Mouse (Mus musculus) spleen, postnatal 14 days (tissue): ENCODE data around the gene Slc9a3r2.
"Not testable (repeated sequence)": the region's sequence is repeated elsewhere in the genome, so short reads cannot be mapped to it uniquely, and the experiment has no call there.

Experiments
- DNase-seq, 2 experiments: peaks; one replicate each; pipeline ENCODE4 v3.0.0; 2021 to 2022; ENCODE audit warnings: low spot score in 2 of 2

Gene Slc9a3r2

DNA sequence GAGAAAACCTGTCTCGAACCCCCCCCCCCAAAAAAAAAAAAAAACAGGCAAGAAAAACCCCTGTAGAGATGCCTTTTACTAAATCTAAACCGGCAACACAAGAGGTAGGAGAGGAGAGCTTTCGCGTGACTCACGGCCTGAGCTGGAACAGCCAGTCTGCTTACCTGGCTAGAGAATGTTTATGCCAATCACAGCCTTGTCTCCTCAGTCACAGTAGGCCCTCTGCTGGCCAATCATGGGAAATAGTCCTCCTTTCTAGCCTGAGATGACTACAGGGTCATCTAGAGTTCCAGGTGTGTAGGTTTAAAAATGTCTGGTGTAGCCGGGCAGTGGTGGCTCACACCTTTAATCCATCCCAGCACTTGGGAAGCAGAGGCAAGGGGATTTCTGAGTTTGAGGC is 17.3 kb upstream of the Slc9a3r2 start:
- DNase-seq = peak in 1 of 2 experiments; percentile 46

DNA sequence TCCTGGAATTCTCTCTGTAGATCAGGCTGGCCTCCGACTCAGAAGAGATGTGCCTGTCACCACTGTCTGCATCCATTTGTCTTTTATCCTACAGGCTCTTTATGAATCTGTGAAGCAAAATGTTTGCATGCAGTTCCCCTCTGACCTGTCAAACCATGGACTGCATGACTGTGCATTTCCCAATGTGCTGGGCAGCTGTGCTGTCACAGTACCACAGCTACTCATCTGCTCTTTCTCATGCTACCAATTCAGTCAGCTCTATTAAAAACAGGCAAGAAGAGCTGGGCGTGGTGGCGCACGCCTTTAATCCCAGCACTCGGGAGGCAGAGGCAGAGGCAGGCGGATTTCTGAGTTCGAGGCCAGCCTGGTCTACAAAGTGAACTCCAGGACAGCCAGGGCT is 16.9 kb upstream of the Slc9a3r2 start:
- DNase-seq = not testable (repeated sequence)

DNA sequence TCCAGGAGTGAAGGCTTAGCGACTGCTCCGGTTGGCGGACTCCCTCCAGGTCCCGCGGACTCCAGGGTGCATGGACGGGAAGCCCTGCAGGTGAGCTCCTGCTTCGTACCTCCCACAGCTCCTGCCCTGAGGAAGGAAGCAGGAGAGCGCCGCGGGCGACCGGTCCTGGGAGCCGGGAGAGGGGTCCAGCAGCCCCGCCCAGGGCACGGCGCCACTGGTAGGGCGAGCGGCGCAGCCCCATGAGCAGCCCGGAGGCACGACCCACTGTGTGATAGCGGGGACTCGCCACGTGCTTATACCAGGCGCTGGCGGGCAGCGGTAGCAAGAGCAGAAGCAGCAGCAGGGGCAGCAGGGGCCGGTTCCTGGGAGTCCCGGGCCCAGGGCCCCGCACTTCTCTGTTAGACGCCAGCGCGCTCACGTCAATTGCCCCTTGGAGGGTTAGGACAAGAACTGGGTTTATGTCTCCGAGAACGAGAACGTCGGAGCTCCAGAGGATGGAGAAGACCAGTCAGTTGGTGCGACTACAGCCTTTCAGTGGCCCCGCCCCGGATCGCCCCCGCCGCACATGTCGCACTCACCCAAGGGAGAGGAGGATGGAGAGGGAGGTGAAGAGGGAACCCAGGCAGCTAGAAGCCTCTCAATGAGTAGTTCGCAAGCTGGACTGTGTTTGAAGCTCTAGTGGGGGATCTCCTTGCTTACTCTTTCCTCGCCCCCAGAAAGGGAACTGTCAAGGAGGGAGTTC is 8.1 kb upstream of the Slc9a3r2 start, which contains the start of gene Npw:
Gene Npw, minus strand, starts transcription at position 441 of the 742 bp plus-strand sequence.
- no peak for DNase-seq

DNA sequence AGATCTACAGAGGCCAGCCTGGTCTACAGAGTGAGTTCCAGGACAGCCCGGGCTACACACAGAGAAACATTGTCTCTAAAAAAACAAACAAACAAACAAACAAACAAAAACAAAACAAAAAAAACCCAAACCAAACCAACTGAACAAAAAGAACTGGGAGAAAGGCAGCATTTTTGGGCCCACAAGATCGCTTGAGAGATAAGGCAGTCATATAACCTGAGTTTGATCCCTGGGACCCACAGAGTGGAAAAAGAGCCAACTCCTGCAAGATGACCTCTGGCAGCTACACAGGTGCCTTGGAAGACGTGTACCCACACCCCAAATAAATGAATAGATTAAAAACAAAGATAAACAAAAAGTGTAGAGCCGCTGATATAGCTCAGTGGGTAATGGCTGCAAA is 4.8 kb upstream of the Slc9a3r2 start:
- no peak for DNase-seq

DNA sequence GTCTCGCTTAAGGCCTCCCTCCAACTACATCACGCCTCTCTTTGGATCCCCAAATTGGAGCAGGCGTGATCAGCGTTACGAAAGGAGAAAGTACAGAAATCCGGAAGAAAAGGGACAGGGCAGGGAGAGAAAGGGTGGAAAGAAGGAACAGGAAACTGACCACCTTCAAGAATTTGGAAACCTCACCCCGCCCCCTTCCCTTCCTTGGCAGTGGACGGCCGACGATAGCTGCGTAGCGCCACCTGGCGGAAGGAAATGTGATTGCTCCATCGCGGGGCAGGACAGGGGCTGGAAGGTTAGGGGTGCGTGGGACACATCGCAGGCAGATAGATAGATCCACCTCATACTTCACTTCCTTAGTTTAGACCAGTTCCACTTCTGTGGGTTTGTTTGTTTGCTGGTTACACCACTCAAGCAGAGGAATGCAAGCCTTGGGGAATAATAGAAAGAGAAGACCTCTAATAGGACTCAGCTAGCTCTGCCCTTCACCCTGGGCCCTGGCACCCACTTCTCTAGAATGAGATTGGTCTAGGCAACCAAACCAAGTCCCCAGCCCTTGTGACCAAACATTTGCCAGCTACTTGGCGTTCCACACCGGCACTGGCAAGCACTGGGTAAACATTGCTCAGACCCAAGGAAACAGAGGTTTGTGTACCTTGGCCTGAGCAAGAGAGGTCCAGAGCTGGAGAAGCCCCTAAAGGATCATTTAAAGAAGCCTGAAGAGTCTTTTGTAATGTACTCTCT is 4.0 kb upstream of the Slc9a3r2 start:
- peak; percentile 45 to 68 for DNase-seq

DNA sequence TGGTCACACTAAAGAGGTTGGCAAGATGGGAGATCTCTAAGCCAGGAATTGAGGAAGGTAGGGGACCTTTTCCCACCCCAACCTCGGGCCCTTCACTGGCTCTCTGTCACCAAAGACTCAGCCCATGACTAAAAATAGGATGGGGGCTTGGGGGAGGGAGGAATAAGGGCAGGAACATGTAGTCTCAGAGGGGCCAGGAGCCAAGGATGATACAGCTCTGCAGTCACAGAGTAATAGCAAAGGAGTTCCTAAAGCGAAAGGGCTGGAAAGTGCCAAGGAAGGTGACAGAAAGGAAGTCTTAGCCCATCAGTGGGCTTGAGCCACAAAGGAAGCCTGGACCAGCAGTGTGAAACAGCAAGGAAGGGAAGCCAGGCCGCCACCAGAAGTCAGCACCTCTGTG is 1.7 kb upstream of the Slc9a3r2 start:
- no peak for DNase-seq

DNA sequence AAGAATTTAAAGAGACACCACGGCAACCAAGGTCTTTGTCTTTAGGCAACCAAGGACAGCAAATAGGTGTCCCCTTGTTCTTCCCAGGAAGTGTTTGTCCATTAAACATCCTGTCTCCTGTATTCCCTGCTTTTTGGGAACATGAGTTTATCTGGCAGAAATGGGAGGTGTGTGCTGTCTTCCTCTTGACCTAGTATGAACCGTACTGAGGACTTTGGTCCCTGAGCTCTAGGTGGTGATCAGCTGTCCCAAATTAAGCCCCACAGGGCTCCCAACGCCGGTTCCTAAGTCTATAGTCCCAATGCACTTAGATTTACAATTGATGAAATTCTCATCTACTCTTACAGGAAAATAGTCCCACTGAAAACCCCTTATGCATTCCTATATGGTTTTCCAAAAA is 639 bp upstream of the Slc9a3r2 start:
- no peak for DNase-seq

DNA sequence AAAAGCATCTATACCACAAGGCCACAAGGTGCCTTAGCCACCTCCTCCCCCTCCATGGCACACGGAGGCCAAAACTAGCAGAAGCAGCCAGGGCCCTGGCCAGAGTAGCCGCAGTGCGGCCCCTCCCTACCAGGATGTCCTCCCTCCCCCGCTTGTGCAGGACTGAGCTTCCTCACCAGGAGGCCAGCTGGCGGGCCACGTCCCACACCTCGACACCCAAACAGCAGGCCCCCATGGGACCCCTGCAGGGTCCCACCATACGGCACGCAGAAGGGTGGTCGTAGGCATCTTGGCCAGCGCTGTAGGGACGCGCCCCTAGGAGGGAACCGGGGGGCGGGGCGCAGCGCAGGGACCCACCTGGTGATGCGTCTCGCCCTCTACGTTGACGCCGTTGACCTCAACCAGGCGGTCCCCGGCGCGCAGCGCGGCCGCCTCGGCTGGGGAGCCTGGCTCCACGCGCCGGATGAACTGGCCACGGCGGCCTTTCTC is 502 bp downstream of the Slc9a3r2 start:
- no peak for DNase-seq

DNA sequence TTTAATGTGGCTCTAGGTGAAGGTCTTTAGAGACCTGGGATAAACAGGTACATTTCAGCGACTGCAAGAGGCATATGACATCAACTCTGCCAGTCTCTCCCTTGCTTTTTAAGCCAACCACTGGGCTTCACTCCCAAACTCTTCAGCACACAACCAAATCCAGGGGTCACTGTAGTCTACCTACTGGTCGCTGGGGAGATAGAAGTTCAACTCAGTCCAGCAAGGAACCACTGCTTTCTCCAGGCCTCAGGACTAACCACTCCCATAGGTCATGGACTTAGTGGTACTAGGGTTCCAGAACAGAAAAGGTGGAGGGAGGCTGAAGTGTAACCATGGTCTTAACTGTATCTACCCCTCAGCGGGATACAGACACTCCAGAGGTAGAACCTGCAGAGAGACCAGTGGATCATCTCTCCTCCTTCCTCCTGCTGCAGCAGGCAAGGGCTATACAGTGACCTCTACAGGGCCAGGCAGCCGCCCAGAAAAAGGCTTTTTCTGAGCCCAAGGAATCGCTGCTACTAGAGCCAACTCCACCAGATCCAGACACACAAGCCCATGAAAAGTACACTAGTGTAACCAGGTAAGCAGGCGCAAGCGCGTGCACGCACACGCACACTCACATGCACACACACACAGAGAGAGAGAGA is 1.3 kb downstream of the Slc9a3r2 start:
- DNase-seq = no peak

DNA sequence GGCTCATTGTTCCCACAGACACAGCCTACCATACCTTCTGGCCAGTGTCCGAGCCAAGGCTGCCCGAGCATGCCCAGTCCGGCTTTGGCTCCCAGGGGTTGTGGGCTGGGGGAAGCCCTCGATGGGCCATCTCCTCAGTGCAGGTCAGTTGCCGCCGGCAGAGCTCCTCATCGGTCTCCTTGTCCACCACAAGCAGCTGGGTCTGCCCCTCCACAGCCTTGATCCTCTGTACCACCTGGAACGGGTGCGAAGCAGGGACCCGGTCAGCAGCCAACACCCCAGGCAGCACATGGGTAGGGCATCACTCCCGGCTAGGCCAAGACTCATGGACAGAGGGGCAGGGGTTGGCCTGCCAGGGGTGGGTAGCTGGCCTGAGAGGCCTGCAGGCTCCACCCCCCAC is 2.6 kb downstream of the Slc9a3r2 start:
- DNase-seq = no peak

DNA sequence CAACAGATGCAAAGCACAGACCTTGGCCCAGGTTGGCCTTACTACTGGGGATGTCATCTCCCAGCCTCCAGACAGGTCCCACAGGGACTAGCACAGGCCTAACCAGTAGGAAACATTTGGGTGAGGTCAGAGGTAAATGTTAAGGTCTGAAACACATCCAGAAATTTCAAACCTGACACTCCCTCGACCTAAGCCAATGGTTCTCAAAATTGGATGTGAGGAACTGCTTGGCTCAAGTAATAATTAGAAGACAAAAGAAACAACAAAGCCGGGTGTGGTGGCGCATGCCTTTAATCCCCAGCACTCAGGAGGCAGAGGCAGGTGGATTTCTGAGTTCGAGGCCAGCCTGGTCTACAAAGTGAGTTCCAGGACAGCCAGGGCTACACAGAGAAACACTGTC is 3.7 kb downstream of the Slc9a3r2 start:
- DNase-seq = no peak

DNA sequence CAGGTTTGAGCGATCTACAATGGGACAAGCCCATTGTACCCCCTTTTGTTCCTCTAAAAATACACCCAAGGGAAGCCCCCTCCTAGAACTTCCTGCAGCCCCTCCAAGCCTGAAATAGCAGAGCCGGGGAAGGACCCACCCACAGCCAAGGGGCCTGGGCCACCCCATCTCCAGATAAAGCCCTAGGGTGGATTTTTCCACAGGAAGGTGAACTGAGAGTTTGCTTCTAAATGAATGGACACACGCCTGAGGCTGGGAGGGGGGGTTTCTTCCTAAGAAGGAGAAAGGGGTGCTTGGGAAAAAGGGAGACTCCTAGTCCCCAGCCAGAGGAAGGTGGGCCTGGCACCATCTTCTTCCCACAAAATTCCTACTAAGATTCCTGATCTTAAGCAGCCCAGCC is 4.2 kb downstream of the Slc9a3r2 start:
- no peak for DNase-seq

DNA sequence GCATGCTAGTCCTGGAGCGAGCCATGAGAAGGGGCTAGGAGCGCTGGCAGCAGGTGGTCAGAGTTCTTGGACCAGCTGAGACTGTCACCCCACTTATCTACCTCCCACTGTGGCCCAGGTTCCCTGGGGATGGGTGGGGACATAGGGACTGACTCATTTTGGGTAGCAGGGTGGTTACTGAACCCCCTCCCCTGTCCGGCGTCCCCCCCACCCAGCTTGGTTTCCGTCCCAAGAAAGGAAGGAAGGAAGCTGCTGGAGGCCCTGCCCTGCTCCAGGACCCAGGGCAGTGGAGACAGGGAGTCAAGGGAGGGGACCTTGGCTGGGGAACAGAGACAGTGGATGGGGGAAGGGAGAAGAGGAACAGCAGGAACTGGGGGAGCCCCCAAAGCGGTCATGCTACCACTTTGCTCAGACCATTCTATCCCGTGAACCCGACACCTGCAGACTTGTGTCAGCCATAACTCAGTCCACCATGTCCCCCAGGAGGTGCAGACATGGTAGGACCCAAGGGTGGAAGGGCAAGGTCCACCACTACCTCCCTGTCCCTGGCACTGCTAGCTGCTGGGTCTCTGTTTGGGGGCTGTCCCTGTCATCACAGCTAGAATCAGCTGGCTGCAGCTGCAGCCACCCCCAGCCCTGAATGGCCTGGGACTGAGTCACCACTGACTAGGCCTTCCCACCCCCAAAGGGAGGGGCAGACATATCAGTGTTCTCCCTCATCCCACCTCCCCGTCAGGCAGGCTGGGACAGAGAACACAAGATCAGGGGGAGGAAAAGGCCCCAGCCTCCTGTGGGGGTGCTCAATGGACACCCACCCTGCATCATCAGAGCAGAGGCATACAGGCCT is 5.0 kb downstream of the Slc9a3r2 start:
- no peak for DNase-seq

DNA sequence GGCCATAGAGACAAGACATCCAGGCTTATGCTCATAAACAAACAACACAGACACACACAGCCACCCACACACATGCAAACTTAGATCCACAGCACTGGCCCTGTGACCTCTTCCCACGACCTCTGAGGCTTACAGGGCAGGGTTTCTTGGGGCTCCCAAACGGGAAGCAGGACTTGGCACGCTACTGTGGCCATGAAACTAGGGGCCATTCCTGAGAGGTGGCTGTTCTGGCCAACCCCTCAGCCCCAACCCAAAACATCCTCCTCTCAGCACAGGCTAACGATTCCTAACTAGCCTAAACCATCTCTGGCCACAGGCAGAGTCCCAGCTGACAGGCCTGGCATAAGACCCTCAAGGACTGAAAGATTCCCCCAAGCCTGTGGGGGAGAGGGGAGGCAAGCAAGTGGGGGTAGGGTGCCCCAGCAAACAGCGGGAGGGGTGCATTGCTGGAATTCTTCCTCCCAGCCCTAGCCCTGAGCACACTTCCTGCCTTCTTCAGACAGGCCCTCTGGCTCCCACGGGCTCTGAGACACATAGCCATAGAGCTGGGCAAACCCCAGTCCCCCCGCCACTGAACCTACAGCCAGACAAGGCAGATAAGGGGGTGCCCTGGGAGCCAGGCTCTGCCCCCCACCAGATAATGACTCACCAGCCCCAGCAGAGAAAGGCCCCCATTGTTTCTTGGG is 6.0 kb downstream of the Slc9a3r2 start:
- DNase-seq = no peak

DNA sequence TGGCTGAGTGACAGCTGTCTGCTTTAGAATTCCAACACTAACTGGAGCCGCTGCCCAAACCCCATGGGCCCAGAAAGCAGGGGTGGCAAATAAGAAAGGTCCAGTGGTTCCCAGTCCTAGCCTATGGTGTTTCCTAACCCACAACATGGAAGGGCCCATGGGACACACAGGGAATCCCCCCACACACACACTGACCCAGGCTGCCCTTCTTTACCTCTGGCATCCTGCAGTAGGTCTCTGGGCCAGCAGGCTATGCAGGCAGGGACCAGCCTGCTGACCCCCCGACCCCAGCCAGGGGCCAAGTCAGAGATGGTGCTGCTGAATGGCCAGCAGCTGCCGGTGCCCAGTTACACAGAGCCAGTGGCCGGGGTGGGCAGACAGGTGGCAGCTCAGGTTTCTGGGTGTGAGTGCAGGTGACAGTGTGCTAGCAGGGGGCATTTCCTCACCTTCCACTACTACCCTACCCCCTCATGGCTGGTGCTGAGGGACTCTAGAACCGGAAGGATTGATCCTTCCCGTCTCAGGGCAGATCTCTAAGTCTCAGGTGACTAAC is 7.3 kb downstream of the Slc9a3r2 start:
- no peak for DNase-seq

DNA sequence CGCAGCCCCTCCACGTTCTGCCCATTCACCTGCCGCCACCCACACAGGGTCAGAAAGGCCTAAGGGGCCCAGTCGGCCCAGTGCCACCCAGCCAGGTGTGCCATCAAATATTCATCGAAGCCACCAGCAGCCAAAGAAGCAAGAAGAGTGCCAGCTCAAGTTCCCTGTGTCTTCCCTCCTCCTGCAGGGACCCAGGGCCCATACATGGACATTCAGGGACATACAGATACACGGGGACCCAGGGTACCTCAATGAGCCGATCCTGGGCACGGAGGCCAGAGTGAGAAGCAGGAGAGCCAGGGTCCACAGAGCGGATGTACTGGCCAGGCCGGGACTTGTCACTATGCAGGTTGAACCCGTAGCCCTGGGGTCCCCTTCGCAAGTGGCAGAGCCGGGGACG is 8.2 kb downstream of the Slc9a3r2 start:
- DNase-seq = no peak

DNA sequence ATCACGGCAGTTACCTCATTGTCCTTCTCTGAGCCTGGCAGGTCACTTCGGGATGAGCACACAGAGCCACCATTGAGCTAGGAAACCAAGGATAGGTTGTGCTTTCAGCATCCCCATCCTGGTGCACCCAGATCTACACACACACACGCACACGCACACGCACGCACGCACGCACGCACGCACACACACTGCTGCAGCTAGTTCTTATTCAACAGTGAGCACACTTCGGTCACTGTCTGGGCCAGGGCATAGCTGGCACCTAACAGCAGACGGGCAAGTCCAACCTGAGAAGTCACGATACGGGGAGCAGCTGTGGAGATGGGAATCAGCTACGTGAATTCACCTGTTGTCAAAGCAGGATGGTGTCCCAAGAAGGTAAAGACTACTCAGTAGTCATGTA is 9.5 kb downstream of the Slc9a3r2 start:
- no peak for DNase-seq

DNA sequence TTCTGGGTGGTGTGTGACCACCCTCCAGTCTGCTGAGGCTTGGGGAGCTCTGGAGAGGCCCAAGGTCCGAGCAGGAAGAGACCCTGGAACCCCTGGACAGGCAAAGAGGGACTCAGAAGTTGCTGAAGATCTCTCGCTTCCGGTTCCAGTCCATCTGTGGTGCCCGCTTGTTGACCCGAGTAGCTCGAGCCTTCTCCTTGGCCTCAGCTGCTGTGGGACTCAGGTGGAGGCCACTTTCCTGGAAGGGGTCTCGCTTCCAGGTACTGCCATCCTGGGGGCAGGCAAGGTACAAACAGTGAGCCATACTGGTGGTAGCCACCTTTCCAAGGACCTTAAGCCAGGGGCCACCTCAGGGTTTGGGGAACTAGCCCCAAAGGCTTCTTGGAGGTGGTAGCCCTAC is 10.0 kb downstream of the Slc9a3r2 start:
- no peak for DNase-seq

DNA sequence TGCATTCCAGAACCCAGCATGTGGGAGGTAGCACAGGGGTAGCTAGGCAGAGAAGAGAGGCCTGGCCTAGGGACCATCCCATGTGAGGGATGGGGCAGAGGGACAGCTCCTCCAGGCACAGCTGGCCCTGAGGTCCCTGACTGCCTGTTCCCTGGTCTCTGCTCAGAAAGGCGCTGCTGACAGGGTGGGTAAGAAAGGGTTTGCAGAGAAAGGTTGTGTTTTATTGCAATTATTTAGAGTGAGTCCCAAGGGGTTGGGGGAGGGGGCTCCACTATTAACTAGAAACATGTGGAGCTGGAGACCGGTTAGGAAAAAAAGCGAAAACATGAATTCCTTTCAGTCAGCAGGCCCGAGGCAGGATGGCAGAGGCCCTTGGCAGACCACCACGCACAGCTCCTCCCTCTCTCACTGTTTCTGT is 10.5 kb downstream of the Slc9a3r2 start:
- DNase-seq = no peak

DNA sequence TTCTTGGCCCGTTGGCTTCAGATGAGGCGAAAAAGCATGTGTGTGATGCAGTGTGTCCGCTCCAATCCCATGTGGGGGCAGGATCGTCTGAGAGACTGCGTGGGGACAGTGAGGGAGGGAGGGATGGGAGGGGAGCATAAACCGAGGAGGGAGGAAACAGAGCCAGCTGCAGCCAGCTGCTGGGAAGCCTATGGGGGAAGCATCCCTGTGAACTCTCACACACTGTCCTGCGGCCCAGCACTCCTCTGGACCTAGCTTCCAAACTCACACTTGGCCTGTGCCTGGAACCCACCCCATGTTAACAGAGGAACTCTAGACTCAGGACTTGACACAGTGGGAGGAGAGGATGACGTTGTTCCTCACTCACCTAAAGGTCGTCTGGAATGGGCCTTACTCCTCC is 11.3 kb downstream of the Slc9a3r2 start:
- DNase-seq = no peak

DNA sequence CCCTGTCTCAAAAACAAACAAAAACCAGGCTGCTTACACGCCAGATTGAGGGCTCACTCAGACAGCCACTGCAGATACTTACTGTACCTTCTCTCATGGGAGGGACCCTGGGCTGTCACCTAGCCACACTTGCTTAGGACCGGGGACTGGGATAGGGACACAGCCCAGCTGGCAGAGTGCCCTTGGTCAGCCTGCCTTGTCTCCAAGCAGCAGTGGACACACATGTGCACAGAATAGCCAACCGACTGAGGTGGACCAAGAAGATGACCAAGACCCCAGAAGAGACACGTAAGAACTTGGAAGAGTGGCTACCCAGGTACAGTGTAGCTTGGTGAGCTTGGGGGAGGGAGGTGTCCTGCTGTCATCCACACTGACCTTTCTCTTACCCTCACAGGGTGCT is 11.9 kb downstream of the Slc9a3r2 start:
- DNase-seq = no peak
